Mouse (Mus musculus) erythroblast, embryonic 14.5 days (primary cell): Measurements from ENCODE around the gene Ikbke.

Experiments
- GATA1 ChIP-seq: IDR thresholded peaks from 2 replicates; pipeline ENCODE4 v1.6.1; 2012; ENCODE audit warnings: low read length, inconsistent platforms, mixed read lengths
- TAL1 ChIP-seq: IDR thresholded peaks from 3 replicates; pipeline ENCODE4 v1.6.1; 2012; ENCODE audit warnings: low read length, inconsistent platforms, mixed read lengths

GRCm38 (mm10) chr1:131224848-131225471 lies 54.4 kb downstream of the Ikbke start:
- TF ChIP-seq TAL1 (no peak), GATA1 (no peak)
